Mouse (Mus musculus) cerebellum, postnatal 14 days (tissue): ENCODE results near the gene Gm6793.

Experiments used
- DNase-seq, 2 experiments: peaks; one replicate each; pipeline ENCODE4 v3.0.0; 2021; ENCODE audit warnings: mixed read lengths in 2 of 2

The Gm6793 gene

GRCm38 (mm10) chr8:111982116-111982515, 32.7 kb downstream of the Gm6793 start:
- DNase-seq: peak; percentile 72 to 75

- no peak for DNase-seq
Measured at GRCm38 (mm10) chr8:111978147-111978546, 36.7 kb downstream of the Gm6793 start.

- no peak for DNase-seq
Measured at GRCm38 (mm10) chr8:111976326-111976725, 38.5 kb downstream of the Gm6793 start.

- DNase-seq: no peak
Measured at GRCm38 (mm10) chr8:111975706-111976105, 39.1 kb downstream of the Gm6793 start.

- no peak for DNase-seq
Measured at GRCm38 (mm10) chr8:111974138-111974537, 40.7 kb downstream of the Gm6793 start.

GRCm38 (mm10) chr8:111968991-111969390, 45.8 kb downstream of the Gm6793 start:
- DNase-seq: no peak

GRCm38 (mm10) chr8:111968541-111968940, 46.3 kb downstream of the Gm6793 start:
- no peak for DNase-seq

- no peak for DNase-seq
Measured at GRCm38 (mm10) chr8:111967246-111967870, 47.5 kb downstream of the Gm6793 start.

- DNase-seq: peak in 1 of 2 experiments; percentile 28
Measured at GRCm38 (mm10) chr8:111964849-111965561, 49.8 kb downstream of the Gm6793 start.

- no peak for DNase-seq
Measured at GRCm38 (mm10) chr8:111964351-111964750, 50.5 kb downstream of the Gm6793 start.

- no peak for DNase-seq
Measured at GRCm38 (mm10) chr8:111963546-111963945, 51.3 kb downstream of the Gm6793 start.
